Mouse (Mus musculus): ENCODE data around the gene Trub2. TPM values are rescaled to one million over a fixed set of nuclear protein-coding genes. Genes with fewer than 3 reads are reported as not detected.
"Not testable (repeated sequence)": the region's sequence is repeated elsewhere in the genome, so short reads cannot be mapped to it uniquely, and the experiment has no call there.

Gene Trub2
- total RNA-seq, 2 experiments from 2014 or later: 22.9 to 57.1 TPM

- not testable (repeated sequence) for ATAC-seq (replicated peaks; ENCODE audit: poor library complexity)
Measured at GRCm38 (mm10) chr2:29781256-29781655, 7.0 kb downstream of the Trub2 start.

- peak; percentile 41 for ATAC-seq (replicated peaks; ENCODE audit: poor library complexity)
Measured at GRCm38 (mm10) chr2:29773323-29773722, 15.0 kb downstream of the Trub2 start.

- ATAC-seq (replicated peaks; ENCODE audit: poor library complexity): peak; percentile 82
Measured at GRCm38 (mm10) chr2:29771611-29772461, 16.5 kb downstream of the Trub2 start.

DNA sequence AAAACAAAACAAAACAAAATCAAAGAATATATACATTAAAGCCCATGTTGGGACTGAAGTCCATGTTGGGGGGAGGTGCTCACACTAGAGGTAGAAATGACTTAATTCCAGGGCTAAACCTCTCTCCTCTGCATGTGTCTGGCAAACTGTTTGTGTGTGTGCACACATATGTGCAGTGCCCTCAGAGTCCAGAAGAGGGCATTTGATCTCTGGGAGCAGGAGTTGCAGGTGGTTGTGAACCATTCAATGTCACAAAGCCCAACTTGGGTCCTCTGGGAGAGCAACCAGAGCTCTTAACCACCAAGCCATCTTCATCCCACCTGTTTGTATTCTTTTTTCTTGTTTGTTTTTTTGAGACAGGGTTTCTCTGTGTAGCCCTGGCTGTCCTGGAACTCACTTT lies 18.1 kb downstream of the Trub2 start:
- ATAC-seq (replicated peaks; ENCODE audit: poor library complexity): no peak

- ATAC-seq (replicated peaks; ENCODE audit: poor library complexity): no peak
Measured at GRCm38 (mm10) chr2:29768901-29769300, 19.4 kb downstream of the Trub2 start.

- no peak for ATAC-seq (replicated peaks; ENCODE audit: poor library complexity)
Measured at GRCm38 (mm10) chr2:29767976-29768709, 20.2 kb downstream of the Trub2 start.

DNA sequence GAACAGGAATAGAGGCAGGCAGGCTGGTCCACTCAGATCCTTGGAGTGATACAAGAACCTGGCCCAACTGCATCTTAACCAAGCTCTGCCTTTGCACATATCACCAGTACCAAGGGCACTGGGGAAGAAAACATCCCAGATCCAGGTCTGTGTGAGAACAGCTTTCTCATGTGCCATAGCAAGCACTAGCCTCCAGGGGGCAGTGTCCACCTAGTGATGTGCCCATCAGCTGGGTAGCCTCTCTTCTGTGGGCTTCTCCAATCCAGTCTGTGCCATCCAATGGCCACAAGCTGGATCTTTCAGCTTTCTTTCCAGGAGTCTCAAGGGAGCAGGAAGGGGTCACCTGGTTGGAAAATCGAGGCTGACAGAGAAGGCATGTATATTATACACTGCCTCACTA lies 23.5 kb downstream of the Trub2 start:
- peak; percentile 99 for ATAC-seq (replicated peaks; ENCODE audit: poor library complexity)

GRCm38 (mm10) chr2:29755693-29756092 lies 32.6 kb downstream of the Trub2 start:
- ATAC-seq (replicated peaks; ENCODE audit: poor library complexity): no peak

GRCm38 (mm10) chr2:29752397-29752796 lies 35.9 kb downstream of the Trub2 start:
- no peak for ATAC-seq (replicated peaks; ENCODE audit: poor library complexity)

DNA sequence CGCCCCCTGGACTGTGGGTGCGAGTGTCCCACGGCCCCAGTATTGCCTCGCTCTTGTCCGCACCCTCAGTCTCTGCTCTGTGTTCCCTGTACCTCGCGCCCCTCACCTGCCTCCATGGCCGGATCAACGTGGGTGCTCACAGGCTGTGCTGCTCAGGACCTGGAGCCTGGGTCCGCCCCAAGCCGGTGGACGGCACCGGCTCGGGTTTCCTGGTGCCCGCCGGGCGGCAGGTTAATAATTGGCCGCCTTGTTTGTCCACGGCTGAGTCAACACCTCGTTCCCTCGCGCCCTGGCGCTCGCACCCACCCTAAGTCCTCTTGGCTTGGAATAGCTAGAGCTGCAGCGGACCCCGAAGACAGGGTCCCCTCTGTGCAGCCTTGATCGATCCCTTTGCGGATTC lies 36.8 kb downstream of the Trub2 start, which contains the start of gene Gm13420:
Gm13420 (minus strand) TSS at position 189 of the 400 bp plus-strand sequence.
- no peak for ATAC-seq (replicated peaks; ENCODE audit: poor library complexity)

DNA sequence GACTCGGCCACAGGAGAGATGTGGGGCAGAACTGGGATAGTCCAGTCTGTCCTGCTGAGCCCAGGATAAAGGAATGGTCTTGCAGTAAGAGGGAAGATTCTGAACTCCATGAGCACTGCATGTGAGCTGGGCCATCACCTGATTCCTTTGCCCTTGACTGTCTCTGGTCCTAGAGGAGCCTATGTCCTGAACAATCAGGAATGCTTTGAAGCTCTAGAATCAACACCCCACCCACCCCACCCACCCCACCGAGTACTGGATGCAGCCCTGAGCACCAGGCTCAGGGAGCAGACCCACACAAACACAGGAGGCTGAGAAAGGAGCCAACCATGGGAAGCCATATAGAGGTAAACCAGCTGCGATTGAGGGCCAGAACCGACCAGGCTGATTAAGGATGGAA lies 39.8 kb downstream of the Trub2 start:
- no peak for ATAC-seq (replicated peaks; ENCODE audit: poor library complexity)

GRCm38 (mm10) chr2:29747852-29748251 lies 40.5 kb downstream of the Trub2 start:
- 0 out of 2 replicates have a peak, but pooled peaks have one; percentile 42 for ATAC-seq (replicated peaks; ENCODE audit: poor library complexity)

DNA sequence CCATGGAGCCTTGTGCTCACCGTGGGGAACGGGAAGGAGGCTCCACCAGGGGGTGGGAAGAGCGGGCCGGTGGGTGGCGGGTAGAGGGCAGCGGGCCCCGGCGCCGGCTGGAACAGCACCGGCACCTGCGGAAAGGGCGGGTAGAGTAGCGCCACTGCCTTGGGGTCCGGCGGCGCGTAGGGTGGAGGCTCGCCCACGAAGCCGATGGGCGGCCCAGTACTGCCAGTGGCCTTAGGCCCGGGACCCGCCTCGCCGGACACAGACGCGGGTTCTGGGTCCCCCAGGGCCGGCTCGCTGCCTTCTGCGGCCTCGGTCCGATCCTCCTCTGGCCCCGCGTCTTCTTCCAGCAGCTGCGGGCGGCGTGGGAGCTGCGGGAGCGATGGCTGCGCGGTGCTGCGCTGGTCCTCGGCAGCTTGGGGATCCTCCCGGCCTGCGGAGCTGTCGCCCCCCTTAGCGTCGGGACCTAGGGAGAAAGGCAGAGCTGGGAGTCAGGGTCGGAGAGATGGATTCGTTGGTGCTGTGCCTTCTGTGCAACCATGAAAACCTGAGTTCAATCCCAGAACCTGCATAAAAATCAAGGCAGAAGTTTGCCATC lies 41.0 kb downstream of the Trub2 start:
- no peak for ATAC-seq (replicated peaks; ENCODE audit: poor library complexity)

DNA sequence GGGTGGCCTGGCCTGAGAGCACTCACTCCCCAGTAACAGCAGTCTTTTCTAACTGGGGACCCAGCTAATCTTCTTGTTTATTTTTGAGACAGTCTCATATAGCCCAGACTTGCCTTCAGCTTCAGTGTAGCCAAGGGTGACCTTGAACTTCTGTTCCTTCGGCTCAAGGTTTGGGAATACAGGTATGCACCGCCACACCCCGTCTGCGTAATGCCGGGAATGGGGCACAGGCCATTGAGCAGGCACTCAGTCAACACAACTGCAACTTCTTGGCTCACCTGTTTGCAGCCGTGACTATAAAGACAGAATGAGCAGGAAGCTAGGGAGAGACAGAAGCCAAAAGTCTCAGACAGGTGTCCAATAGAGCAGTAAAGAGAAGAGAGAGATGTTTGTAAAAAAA lies 44.0 kb downstream of the Trub2 start:
- no peak for ATAC-seq (replicated peaks; ENCODE audit: poor library complexity)

DNA sequence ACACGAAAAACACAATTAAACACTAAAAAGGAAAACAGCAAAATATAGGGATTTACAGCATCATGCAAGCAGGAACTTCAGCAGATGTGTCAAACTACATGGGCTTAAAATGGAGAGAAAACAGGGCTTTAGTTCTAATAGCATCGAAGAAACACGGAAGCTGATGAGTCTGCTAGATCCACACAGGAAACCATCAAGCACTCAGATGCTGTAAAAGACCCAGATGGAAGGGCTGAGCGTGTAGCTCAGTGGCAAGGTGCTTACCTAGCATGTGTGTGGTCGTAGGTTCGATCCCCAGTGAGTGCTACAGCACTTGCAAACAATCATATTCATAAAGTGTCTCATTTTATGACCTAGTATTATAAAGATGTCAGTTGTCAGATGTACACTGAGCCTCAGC lies 47.1 kb downstream of the Trub2 start:
- no peak for ATAC-seq (replicated peaks; ENCODE audit: poor library complexity)

DNA sequence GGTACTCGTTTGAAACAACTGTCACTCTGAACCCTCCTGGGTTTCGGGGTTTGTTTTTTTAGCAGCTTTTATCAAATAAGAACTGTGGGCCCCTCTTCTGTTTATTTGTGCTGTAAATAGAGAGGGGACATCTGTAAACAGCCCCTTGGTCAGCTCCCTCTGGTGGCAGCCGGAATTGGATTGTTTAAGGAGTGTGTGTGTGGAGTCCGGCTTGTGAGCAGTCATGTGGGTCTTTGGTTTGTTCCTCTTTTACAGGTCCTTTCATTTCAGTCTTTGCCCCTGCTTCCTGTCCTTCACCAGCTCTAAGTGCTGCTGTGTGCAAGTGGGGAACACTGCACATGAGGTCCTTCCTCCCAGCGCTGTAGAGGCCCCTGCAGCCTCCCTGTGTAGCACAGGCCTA lies 48.9 kb downstream of the Trub2 start:
- peak; percentile 90 for ATAC-seq (replicated peaks; ENCODE audit: poor library complexity)

GRCm38 (mm10) chr2:29738799-29739198 lies 49.5 kb downstream of the Trub2 start:
- ATAC-seq (replicated peaks; ENCODE audit: poor library complexity): 0 out of 2 replicates have a peak, but pooled peaks have one; percentile 4

GRCm38 (mm10) chr2:29737209-29737925 lies 50.9 kb downstream of the Trub2 start:
- no peak for ATAC-seq (replicated peaks; ENCODE audit: poor library complexity)

GRCm38 (mm10) chr2:29735708-29736107 lies 52.6 kb downstream of the Trub2 start:
- no peak for ATAC-seq (replicated peaks; ENCODE audit: poor library complexity)

DNA sequence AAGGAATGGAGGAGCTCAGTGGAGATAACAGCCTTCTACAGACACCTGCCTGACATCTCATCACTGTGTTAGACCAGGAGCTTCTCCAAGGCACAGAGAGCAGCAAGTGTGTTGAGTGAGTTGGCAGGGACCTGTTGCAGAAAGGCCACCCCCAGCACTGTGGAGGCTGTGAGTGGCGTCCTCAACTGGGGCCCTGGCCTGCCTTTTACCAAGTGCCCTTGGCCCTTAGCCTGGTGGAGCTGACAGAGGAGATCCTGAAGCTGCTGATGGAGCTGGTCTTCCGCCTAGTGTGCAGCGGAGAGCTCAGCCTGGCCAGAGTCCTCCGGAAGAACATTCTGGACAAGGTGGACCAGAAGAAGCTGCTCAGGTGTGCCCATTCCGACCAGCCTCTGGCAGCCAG lies 55.0 kb downstream of the Trub2 start:
- no peak for ATAC-seq (replicated peaks; ENCODE audit: poor library complexity)

DNA sequence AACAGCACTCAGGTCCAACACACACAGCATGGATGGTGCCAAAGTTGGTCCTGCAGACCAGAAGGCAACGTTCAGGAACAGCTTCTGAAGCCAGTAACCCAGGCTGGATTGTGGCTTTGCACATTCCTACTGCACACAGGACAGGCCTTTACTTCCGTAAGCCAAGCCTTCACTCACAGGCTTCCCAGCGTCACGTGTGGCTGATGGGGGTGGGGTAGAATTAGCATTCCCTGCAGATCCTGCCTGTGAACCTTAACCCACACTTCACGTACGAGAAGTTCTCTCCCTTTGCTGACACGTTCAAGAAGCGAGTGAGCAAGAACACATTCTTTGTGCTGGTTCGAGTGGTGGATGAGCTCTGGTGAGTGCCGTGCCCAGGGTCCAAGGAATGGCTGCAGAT lies 55.7 kb downstream of the Trub2 start:
- ATAC-seq (replicated peaks; ENCODE audit: poor library complexity): no peak

Data from megakaryocyte progenitor cell, adult 5-6 weeks (primary cell).